In genomic region chr10:75996315-75996714, GRCm38 (mm10) we compare ENCODE assay signal across 20 mouse cellular contexts. TPM values are rescaled to one million over a fixed set of nuclear protein-coding genes. Genes with fewer than 3 reads are reported as not detected.
"Had no signal": no experiment of that assay in that cellular context is flagged by ENCODE, and none has a peak within 500 bp of the region (broad histone marks: within the 10 kb centered on the region; RNA-seq: fewer than 3 reads in every experiment).

No protein-coding gene starts in this region.

- H3K27me3 ChIP-seq: neural tube, embryonic 13.5 days; neural tube, embryonic 15.5 days; stomach, embryonic 15.5 days had no signal

- H3K4me3 ChIP-seq: midbrain, embryonic 10.5 days; midbrain, embryonic 12.5 days; myocyte; neural tube, embryonic 13.5 days; neural tube, embryonic 15.5 days; stomach, embryonic 15.5 days had no signal

- H3K4me2 ChIP-seq: lung, embryonic 14.5 days; midbrain, embryonic 12.5 days; neural tube, embryonic 13.5 days; neural tube, embryonic 15.5 days; stomach, embryonic 15.5 days had no signal

- H3K36me3 ChIP-seq: midbrain, embryonic 10.5 days; midbrain, embryonic 12.5 days; neural tube, embryonic 13.5 days; neural tube, embryonic 15.5 days; stomach, embryonic 15.5 days had no signal

- H3K9me3 ChIP-seq: midbrain, embryonic 10.5 days; midbrain, embryonic 12.5 days; neural tube, embryonic 13.5 days; neural tube, embryonic 15.5 days; stomach, embryonic 15.5 days had no signal

- ATAC-seq: midbrain, embryonic 16.5 days had no signal

- H3K27ac ChIP-seq: midbrain, embryonic 10.5 days; midbrain, embryonic 12.5 days; neural tube, embryonic 13.5 days; neural tube, embryonic 15.5 days; stomach, embryonic 15.5 days; stomach, postnatal 0 days had no signal

- DNase-seq: lung, adult 18-20 months; lung, embryonic 14.5 days; lung, postnatal 10 days; lung, postnatal 4 days; midbrain, embryonic 14.5 days; right cerebral cortex, postnatal 14 days; thymus, adult 2 months; thymus, postnatal 25 days; thymus, postnatal 4 days had no signal

- H3K4me1 ChIP-seq: stomach, embryonic 15.5 days had no signal

- H3K9ac ChIP-seq: lung, embryonic 14.5 days; midbrain, embryonic 12.5 days; neural tube, embryonic 13.5 days; neural tube, embryonic 15.5 days; stomach, embryonic 15.5 days had no signal

RNA-seq across cellular contexts. Expression of gene Gm5134, which starts 42.0 kb away (rescaled TPM):
- polyA plus RNA-seq: lung, embryonic 16.5 days; midbrain, embryonic 12.5 days; midbrain, embryonic 14.5 days; midbrain, embryonic 16.5 days; neural tube, embryonic 13.5 days; neural tube, embryonic 15.5 days; stomach, embryonic 15.5 days; stomach, postnatal 0 days had no signal

RNA-seq across cellular contexts. Expression of gene Vpreb3, which starts 53.5 kb away (rescaled TPM):
- total RNA-seq: megakaryocyte, adult 5-6 weeks had no signal
- polyA plus RNA-seq: midbrain, embryonic 14.5 days; urinary bladder, adult 2 months had no signal

RNA-seq across cellular contexts. Expression of gene Gm867, which starts 55.8 kb away (rescaled TPM):
- polyA plus RNA-seq: urinary bladder, adult 2 months had no signal
